Comparison of ENCODE assay signal across 20 mouse cellular contexts in the genomic region with DNA sequence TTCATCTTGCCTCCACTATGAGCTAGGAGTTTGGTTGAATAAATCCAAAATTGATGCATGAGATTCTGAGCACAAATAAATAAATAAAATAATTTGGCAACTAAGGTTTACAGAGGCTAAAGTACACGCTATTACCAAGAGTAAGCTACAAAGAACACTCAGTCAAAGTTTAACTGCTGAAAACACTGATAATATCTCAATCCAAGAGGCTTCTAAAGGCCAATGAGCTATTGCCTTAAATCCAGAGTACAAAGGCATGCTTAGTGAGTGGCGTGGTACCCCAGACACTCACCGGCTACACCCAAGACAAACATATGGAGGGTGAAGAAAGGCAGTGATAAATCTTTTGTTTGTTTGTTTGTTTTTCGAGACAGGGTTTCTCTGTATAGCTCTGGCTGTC.
"Had no signal": no experiment of that assay in that cellular context is flagged by ENCODE, and none has a peak within 500 bp of the region (broad histone marks: within the 10 kb centered on the region; RNA-seq: fewer than 3 reads in every experiment).

No protein-coding gene starts in this region.

- H3K4me2 ChIP-seq: lung, embryonic 14.5 days; midbrain, embryonic 12.5 days; neural tube, embryonic 13.5 days; neural tube, embryonic 15.5 days; stomach, embryonic 15.5 days had no signal

- H3K36me3 ChIP-seq: midbrain, embryonic 10.5 days; midbrain, embryonic 12.5 days; neural tube, embryonic 13.5 days; neural tube, embryonic 15.5 days; stomach, embryonic 15.5 days had no signal

- H3K27ac ChIP-seq: midbrain, embryonic 10.5 days; midbrain, embryonic 12.5 days; neural tube, embryonic 13.5 days; neural tube, embryonic 15.5 days; stomach, embryonic 15.5 days; stomach, postnatal 0 days had no signal

- H3K9ac ChIP-seq: lung, embryonic 14.5 days; midbrain, embryonic 12.5 days; neural tube, embryonic 13.5 days; neural tube, embryonic 15.5 days; stomach, embryonic 15.5 days had no signal

- H3K27me3 ChIP-seq: midbrain, embryonic 12.5 days; neural tube, embryonic 13.5 days; neural tube, embryonic 15.5 days; stomach, embryonic 15.5 days had no signal

- H3K9me3 ChIP-seq: midbrain, embryonic 10.5 days; midbrain, embryonic 12.5 days; neural tube, embryonic 13.5 days; neural tube, embryonic 15.5 days; stomach, embryonic 15.5 days had no signal

- DNase-seq: lung, adult 18-20 months; lung, embryonic 14.5 days; lung, postnatal 10 days; lung, postnatal 4 days; midbrain, embryonic 14.5 days; retina, postnatal 1 day; right cerebral cortex, adult 18-20 months; right cerebral cortex, postnatal 25 days; right cerebral cortex, postnatal 4 days; thymus, adult 2 months; thymus, postnatal 25 days; thymus, postnatal 4 days had no signal

- H3K4me1 ChIP-seq: midbrain, embryonic 10.5 days; midbrain, embryonic 12.5 days; stomach, embryonic 15.5 days had no signal

- H3K4me3 ChIP-seq: midbrain, embryonic 10.5 days; midbrain, embryonic 12.5 days; myocyte; neural tube, embryonic 13.5 days; neural tube, embryonic 15.5 days; stomach, embryonic 15.5 days had no signal

- ATAC-seq: midbrain, embryonic 16.5 days had no signal
